Mouse (Mus musculus): ENCODE results near the gene Mybbp1a. TPM values are rescaled to one million over a fixed set of nuclear protein-coding genes. Genes with fewer than 3 reads are reported as not detected.

The Mybbp1a gene
- total RNA-seq, 2 experiments from 2014 or later = 40.9 to 42.8 TPM

DNA sequence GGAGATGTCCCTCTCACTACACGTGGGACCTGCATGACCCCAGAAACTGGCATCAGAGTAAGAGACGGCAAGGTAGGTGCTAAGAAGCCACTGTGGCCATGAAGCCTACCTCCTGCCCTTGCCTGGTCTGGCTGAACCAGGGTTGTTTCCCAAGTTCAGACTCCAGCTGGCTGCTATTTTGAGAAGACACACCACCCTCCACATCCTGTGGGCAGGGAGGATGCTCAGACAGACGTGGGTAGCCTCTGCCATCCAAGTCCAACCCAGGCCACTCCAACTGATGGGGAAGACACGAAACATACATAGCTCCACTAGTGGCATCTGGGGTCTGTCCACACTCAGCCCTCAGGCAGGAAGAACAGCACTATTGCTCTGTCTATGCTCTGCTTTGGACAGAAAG lies 28.8 kb downstream of the Mybbp1a start:
- intact Hi-C loops (cut with DNase I) = loop anchor here (2.0 kb wide), 1 partner anchor 17 kb away; no protein-coding TSS in a partner anchor
- DNase-seq (ENCODE audit: low spot score) = no peak

DNA sequence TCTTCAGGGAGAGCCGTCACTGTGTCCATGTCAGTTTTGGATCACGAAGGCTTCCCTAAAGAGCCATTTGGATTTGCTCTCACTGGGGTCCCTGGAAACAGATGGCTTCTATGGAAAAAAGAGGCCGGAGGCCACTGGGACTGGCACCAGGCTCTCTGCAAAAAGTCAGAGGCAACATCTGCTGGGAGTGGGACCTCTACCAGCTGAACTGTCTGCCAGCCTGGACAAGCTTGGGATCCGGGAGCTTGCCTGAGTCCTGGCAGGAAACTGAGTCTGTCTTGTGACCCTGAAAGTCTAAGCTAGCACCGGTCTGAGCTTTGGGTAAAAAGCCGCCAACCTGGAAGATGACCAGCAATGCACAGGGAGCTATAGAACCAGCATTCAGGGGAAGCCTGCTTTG lies 30.2 kb downstream of the Mybbp1a start:
- no peak for DNase-seq (ENCODE audit: low spot score)
- intact Hi-C loops (cut with DNase I) = loop anchor here (2.0 kb wide), 1 partner anchor 15 kb away; no protein-coding TSS in a partner anchor

DNA sequence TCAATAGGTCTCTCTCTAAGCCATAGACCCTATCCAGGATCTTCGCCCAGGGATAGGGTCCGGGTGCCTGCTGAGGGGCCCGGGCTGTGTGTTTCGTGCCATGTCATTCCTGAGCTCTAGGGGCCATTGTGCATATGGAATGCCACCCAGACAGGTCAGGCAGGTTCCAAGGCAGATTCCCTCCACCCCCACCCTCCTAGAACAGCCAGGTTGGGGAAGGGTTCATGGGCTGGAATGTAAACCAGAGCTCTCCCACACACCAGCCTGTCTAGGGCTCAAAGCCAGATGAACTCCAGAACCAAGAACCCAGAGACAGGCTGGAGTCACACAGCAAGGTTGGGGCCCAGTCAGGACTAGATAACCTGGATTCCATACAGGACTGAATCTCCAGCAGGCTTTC lies 32.4 kb downstream of the Mybbp1a start:
- no peak for DNase-seq (ENCODE audit: low spot score)
- intact Hi-C loops (cut with DNase I) = no loop called here

DNA sequence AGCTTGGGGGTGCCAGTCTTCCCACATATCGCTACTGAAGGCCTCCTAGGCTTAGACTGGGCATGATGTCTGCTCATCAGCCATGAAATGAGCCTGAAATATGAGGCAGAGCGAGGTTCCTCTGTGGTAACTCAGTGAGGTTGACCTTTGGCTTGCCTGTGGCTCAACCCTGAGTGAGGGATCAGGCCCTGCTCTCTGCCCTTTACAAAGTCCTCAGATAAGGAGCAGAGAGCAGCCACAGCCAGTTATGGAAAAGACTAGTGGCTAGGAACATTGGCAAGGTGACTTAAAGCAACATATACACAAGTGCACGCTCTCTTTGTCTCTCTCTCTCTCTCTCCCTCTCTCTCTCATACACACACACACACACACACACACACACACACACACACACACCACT lies 33.8 kb downstream of the Mybbp1a start:
- intact Hi-C loops (cut with DNase I) = no loop called here
- DNase-seq (ENCODE audit: low spot score) = no peak

DNA sequence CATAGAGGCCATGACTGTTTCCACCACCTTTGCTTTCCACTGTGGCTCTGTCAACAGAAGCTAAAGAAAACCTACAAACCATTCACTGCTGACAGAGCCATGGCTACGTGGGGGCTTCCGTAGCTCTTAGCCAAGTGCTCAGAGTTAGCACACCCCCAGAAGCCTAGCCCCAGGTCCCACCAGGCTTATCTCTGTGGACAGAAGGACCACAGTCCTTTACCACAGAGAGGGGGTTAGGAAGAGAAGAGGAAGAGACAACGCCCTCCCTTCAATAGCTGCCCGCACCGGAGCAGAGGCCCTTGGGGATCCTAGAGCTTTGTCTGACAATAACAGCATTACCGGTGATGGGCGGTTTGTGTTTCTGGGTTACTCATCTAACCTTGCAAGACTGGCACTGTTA lies 34.3 kb downstream of the Mybbp1a start:
- intact Hi-C loops (cut with DNase I) = no loop called here
- no peak for DNase-seq (ENCODE audit: low spot score)

DNA sequence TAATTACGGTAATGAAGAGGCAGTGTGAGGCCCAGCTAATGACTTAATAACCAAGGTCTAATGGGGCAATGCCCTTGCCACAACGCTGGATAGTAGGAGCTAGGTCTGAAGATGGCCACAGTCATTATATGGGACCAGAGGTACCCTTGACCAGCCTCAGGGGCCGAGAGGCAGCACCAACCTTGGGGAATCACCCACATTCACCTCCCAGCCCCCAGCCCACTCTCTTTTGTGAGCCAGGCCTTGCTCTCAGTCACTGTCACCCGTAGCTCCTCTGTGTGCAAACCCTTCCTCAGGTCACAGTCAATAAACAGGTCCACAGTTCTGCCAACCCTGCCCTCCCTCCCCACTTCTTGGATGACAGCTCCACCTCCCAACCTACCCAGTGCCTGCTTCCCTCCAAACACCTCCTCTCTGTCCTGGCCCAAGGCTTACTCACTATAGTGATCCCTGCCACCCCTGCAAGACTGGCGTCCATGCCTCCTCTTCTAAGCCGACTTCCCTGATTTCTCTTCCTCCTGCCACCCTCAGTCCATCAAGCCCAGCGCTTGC lies 35.0 kb downstream of the Mybbp1a start:
- intact Hi-C loops (cut with DNase I) = no loop called here

DNA sequence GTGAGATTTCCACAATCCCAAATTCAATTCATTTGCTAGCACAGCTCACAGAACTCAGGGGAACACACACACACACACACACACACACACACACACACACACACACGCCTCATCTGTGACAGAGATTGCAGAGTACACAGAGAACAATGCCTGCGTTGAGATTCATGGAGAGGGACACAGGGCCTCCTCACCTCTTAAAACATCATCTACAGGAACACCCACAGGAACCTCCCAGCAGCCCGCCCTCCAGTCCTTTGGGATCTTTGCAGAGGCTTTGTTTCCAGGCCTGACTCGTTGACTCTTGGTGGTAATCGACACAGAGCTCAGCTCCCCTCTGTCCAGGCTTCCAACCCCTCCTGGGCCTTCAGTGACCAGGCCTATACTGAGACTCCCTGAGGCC lies 36.0 kb downstream of the Mybbp1a start:
- peak; percentile 48 for DNase-seq (ENCODE audit: low spot score)
- intact Hi-C loops (cut with DNase I) = no loop called here

More for the DNA sequence above, 35.0 kb downstream of the Mybbp1a start:
- DNase-seq (ENCODE audit: low spot score) = no peak

DNA sequence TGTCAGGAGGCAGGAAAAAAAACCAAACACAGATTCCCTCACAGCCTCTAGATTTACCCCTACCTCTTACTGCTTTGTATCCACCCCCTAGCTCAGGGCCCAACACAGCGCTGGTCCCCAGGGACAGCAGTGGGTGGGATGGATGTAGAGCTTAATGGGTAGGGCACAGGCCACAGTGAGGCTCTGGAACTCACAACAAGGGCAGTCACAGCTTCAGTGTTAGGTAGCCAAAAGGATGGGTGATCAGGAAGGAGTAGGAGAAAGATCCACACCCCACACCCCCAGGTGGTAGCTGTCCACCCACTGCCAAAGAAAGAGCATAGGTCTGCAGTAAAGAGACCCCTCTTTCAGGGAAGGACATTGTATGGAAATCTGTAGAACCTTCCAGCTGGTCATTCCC lies 36.5 kb downstream of the Mybbp1a start:
- intact Hi-C loops (cut with DNase I) = no loop called here
- no peak for DNase-seq (ENCODE audit: low spot score)

DNA sequence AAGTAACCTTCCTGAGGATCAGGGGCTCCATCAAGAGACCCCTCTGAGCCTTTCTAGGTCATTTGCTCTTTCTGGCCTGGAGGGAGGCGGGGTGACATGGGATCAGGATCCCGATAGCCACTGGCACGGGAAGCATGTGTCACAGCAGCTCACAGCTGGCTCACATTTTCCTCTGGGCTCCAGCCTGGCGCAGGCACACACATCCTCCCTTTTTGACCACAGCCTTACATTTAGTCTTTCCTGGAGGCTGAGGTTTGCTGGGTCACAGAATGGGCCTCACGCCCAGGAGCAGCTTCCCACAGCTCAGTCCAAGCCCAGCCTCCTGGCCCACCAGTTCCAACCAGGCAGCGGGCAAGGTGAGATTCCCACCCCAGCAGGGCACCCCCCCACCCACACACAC lies 37.1 kb downstream of the Mybbp1a start:
- intact Hi-C loops (cut with DNase I) = no loop called here
- DNase-seq (ENCODE audit: low spot score) = peak; percentile 32

DNA sequence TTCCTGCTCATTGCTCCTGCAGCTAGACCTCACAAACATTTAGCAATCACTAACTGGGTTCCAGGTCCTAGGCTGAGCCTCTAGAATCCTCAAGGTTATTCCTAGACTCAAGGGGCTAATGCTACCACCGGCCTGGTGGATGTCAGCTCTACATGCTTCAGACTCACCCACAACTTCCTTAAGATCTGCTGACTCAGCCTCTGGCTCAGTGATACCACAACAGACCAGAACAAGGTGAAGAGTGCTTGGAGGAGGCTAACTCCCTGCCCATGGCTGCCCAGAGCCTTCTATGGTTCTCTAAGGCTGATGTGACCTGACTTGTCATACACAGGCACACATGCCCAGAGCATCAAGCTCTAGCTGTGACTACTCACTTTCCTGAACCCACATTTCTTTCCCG lies 38.3 kb downstream of the Mybbp1a start:
- intact Hi-C loops (cut with DNase I) = no loop called here
- DNase-seq (ENCODE audit: low spot score) = no peak

DNA sequence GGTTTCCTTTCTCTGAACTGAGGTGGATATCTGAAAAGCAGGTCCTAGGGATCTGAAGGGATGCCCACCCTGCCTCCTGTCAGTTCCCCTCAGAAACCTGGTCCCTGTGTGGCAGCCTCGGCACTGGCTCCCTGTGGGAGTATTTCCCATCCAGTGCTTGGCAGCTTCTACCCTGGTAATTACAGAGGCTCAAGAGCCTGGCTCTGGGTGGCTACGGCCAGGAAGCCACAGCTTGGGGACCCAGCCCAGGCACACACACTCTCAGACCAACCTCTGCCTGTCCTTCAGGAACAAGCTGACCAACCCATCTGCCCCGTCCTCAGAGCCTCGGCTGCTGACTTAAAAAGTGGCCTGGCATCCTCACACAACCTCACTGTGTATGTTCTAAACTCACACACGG lies 40.2 kb downstream of the Mybbp1a start:
- intact Hi-C loops (cut with DNase I) = no loop called here
- DNase-seq (ENCODE audit: low spot score) = no peak

DNA sequence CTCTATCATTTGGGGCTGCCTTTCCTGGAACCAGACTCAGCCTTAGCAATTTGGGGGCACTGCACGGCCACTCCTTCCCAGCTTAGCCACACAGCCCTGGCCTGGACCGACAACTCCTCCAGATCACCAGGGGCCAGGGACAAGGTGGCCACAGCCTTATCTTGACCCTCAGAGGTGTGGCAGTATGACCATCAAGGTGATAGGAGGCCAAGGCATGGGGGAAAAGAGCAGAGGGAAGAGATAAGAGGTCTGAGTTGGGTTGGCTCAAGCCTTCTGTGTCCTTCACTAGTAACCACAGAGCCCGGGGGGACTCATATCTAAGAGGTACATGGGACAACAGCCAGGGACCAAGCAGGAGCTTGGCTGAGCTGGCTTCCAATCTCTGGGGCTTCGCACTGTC lies 40.8 kb downstream of the Mybbp1a start:
- intact Hi-C loops (cut with DNase I) = no loop called here
- no peak for DNase-seq (ENCODE audit: low spot score)

DNA sequence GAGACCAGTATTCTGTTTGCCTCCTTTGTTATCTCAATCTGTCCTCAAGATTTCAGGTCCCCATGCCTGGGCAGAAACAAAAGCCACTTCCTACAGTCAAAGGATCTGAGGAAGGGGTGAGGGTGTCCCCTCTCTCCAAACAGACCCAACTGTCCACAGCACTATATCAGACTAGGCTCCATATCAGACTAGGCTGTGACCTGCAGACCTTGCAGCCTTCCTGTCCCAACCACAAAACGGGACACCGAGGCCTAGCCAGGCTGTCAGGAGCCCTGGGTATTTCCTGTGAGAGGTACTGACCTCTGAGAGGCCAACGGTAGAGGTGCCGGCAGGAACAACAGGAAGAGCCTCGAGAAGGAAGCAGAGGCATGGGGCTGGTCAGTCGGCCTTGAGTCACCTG lies 43.4 kb downstream of the Mybbp1a start:
- intact Hi-C loops (cut with DNase I) = no loop called here
- DNase-seq (ENCODE audit: low spot score) = no peak

DNA sequence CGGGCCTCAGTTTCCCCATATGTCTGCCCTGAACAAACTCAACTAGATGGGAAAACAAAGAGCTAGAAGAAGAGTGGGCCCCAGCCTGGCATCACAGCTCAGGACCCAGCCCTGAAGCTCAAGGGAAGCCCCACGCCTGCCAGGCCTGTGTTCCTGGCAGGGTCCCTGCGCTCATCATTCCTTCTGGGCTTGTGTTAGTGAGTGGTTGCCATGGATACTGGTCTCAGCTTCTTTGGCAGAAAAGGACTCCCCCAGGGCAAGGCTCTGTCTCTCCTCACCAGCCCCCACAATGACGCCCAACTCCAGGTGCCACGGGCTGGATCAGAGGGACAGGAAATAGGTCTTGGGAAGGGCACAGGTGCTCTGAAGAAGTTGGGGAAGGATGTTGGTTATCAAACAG lies 44.0 kb downstream of the Mybbp1a start:
- no peak for DNase-seq (ENCODE audit: low spot score)
- intact Hi-C loops (cut with DNase I) = loop anchor here (5.0 kb wide), 1 partner anchor 43 kb away; the partner anchor contains the start of gene Mybbp1a

DNA sequence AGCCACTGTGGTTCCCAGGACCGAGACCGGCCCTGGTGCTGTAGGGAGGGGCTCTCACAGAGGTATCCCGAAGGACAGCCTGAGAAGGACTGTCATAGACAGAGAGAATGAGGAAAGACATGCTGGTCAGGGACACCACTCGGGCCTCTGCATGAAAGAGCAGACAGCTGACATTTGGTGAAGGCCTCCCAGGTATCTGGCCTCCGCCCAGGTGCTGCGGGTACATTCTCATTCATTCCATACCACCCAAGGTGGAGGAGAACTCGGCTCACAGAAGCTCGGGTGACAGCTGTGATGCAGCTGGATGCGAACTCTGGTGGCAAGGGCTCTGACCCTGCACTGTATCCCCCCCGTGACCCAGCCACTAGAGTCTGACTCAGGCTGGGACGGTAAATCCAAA lies 44.8 kb downstream of the Mybbp1a start:
- intact Hi-C loops (cut with DNase I) = loop anchor here (2.0 to 5.0 kb wide), 3 partner anchors 15 to 44 kb away; partner anchors contain the start of gene Mybbp1a
- DNase-seq (ENCODE audit: low spot score) = no peak

DNA sequence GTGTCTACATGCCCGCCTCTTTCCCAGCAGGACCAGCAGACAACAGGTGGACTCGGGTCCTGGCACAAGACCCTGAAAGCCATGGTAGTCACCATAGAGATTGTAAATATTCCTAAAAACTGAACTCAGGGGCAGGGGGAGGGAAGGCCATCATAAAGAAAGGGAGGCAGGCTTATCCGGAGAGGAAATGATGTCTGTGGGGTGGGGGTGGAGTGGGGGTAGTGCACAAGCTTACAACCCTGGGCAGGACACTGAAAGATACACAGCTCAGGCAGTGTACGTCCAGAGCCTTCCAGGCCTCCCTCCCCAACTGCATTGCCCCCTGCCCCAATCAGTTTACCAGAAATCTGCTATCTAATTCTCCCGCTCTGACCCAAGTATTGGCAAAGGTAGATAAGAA lies 46.0 kb downstream of the Mybbp1a start:
- DNase-seq (ENCODE audit: low spot score) = no peak
- intact Hi-C loops (cut with DNase I) = loop anchor here (2.0 to 5.0 kb wide), 3 partner anchors 16 to 45 kb away; partner anchors contain the start of gene Mybbp1a

DNA sequence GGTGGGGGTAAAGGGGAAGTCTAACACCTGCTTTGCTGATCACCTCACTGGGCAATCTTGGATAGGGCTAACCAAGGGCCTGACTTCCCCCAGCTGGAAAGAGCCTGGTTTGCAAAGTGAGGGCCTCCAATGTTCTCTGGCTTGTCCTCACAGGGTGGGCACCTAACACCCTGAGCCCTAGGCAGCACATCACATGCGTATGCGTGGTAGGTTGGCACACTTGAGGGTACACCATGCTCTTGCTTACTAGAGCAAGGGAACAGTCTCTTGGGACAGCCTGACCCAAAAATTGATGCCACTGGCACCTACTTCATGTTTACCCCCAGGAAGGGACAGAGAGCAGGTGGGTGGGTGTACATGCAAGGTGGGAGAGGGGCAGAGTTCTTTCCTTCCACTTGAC lies 46.6 kb downstream of the Mybbp1a start:
- intact Hi-C loops (cut with DNase I) = loop anchor here (2.0 to 5.0 kb wide), 4 partner anchors 17 to 45 kb away; partner anchors contain the start of gene Mybbp1a
- no peak for DNase-seq (ENCODE audit: low spot score)

DNA sequence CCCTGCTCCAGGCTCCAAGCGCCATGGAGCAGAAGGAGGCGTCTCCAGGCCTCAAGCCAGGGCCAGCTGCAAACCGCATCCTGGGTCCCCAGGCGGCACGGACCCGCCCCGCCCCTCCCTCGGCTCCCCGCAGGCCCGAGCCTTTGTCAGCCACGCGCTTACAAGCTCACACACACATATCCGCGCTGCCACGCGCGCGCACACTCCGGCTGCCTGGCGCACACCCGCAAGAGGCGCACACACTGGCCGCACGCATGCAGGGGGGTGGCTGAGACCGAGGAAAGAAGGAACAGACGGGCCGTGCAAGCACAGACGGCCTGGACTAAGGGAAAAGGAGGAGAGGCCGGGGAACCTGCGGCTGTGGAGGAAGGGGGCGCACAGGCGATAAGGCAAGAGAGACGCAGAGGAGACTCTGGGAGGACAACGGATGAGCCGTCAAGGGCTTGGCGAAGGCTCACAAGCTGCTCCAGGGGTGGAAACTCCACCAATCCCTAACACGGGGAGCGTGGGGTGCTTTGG lies 47.7 kb downstream of the Mybbp1a start:
- intact Hi-C loops (cut with DNase I) = loop anchor here (2.0 to 5.0 kb wide), 2 partner anchors 30 to 47 kb away; partner anchors contain the start of gene Mybbp1a
- DNase-seq (ENCODE audit: low spot score) = no peak

DNA sequence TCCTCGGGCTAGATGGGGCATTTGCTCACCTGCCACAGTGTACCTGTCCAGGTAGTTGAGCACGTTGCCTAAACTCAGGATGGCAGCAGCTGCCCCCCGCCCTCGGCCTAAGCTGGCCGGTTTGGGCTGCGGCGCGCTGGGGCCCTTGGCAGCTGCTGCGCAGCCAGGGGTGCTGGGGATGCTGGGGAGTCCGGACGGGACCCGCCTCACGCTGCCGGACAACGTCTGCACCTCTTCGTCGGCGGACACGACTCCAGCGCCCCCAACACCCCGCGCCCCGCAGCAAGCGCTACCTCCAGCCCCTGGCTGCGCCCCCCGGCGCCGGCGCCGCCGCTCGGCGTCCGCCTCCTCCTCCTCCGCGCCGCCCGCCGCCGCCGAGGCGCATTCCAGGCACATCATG lies 48.2 kb downstream of the Mybbp1a start:
- DNase-seq (ENCODE audit: low spot score) = no peak

DNA sequence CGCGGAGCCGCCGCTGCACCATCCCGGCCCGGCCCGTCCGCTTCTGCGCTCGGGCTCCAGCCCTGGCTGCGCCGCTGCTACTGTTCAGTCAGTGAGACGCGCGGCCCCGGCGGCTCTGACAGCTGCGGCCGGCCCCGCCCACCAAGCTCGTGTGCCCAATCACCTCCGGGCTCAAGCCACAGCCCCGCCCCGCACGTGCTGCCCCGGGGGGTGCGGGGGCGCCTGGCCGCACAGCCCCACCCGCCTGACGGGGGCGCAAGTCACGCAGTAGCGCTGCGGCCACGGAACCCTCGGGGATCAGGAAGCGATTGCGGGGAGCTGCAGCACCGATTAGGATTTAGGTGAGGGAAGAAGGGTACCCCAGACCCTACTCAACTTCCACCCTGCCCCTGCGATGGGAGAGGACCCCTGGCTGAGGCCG lies 48.7 kb downstream of the Mybbp1a start, which contains the start of gene Spns2:
Gene Spns2, minus strand, starts transcription at position 24 of the 421 bp plus-strand sequence.
- intact Hi-C loops (cut with DNase I) = loop anchor here (2.0 to 5.0 kb wide), 4 partner anchors 31 to 73 kb away; partner anchors contain the start of gene Mybbp1a
- DNase-seq (ENCODE audit: low spot score) = peak; percentile 91

More for the DNA sequence above, 48.2 kb downstream of the Mybbp1a start:
- intact Hi-C loops (cut with DNase I) = loop anchor here (2.0 to 5.0 kb wide), 2 partner anchors 31 to 47 kb away; partner anchors contain the start of gene Mybbp1a
